Mouse (Mus musculus) kidney, embryonic 14.5 days (tissue): ENCODE measurements around the gene Vps11. TPM values are rescaled to one million over a fixed set of nuclear protein-coding genes. Genes with fewer than 3 reads are reported as not detected.

Source experiments
- ATAC-seq: fragments of 200-750 bp; cut with Nextera tagmentation; 2 replicates; pipeline ENCODE4 v1.8.0; 2017; ENCODE audit warnings: moderate number of reproducible peaks, mild to moderate bottlenecking, moderate TSS enrichment, moderate library complexity; ENCODE audit not compliant: low FRiP score, low TSS enrichment
- H3K27ac ChIP-seq: fragments of 300-500 bp; sonication (generic); 2 replicates; pipeline ENCODE4 v1.5.1; 2014; ENCODE audit warnings: low read depth, mild to moderate bottlenecking, low read length, moderate library complexity, mixed read lengths
- H3K27me3 ChIP-seq: fragments of 300-500 bp; sonication (generic); 2 replicates; pipeline ENCODE4 v1.6.1; 2014; ENCODE audit warnings: mild to moderate bottlenecking, low read length; ENCODE audit not compliant: control insufficient read depth, insufficient read depth
- H3K36me3 ChIP-seq: fragments of 300-500 bp; sonication (generic); 2 replicates; pipeline ENCODE4 v1.6.1; 2014; ENCODE audit warnings: low read length, mixed read lengths; ENCODE audit not compliant: control insufficient read depth, insufficient read depth
- H3K4me1 ChIP-seq: fragments of 300-500 bp; sonication (generic); 2 replicates; pipeline ENCODE4 v1.6.1; 2014; ENCODE audit warnings: low read length, mixed read lengths; ENCODE audit not compliant: control insufficient read depth, insufficient read depth
- H3K4me2 ChIP-seq: fragments of 300-500 bp; sonication (generic); replicated peaks from 2 replicates; pipeline ENCODE4 v1.6.1; 2014; ENCODE audit warnings: low read depth, mild to moderate bottlenecking, low read length
- H3K4me3 ChIP-seq: fragments of 300-500 bp; sonication (generic); 2 replicates; pipeline ENCODE4 v1.5.1; 2014; ENCODE audit warnings: mild to moderate bottlenecking, low read length
- H3K9ac ChIP-seq: fragments of 300-500 bp; sonication (generic); 2 replicates; pipeline ENCODE4 v1.6.1; 2014; ENCODE audit warnings: low read depth, mild to moderate bottlenecking, low read length, moderate library complexity
- H3K9me3 ChIP-seq: fragments of 300-500 bp; sonication (generic); 2 replicates; pipeline ENCODE4 v1.6.1; 2016; ENCODE audit warnings: low read length; ENCODE audit not compliant: control insufficient read depth
- WGBS: fragments of 180-500 bp; shearing (Covaris S2); extraction: QIAGEN DNeasy Blood & Tissue Kit; methylation state at CpG from one replicate; pipeline ENCODE4 v1.1.7; 2014; 5-methylcytosine and 5-hydroxymethylcytosine counted together
- polyA plus RNA-seq: library from polyadenylated mRNA; unstranded; fragments of >200 nt; fragmentation: Nextera tagmentation; extraction: Ambion mirVana; gene quantifications from 2 replicates; pipeline ENCODE4 v1.2.1, GENCODE M21; 2014

Gene Vps11
- polyA plus RNA-seq, 1 experiment from 2014 or later, result 28.1 TPM

DNA sequence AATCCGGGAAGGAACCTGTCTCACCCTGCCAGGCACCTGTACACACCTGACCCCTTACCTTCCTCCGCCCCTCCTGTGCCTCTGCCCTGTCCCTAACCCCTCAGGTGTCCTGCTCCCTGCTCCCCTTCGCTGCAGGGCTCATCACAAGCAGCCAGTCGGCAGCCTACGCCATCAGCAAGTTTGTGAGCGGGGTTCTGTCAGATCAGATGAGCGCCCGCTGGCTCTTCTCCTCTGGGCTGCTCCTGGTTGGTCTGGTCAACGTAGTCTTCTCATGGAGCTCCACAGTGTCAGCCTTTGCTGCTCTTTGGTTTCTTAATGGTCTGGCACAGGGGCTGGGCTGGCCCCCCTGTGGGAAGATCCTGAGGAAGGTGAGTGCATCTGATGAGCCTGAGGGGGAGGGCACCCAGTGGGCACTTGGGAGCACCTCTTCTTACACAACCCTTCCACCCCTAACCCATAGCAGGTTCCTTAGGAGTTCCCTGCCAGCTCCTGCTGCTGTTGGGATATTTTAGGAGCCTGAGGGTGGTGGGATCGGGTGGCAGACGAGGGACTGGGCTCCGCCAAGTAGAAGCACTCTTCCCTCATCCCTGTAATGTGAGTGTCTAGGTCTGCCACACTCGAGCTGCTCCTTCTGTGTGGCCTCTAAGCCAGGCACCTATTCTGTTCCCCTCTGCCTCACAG is 37.8 kb upstream of the Vps11 start:
- H3K9ac ChIP-seq, result 0 out of 2 replicates have a peak overlapping the region, but pooled peaks have one; percentile 76
- H3K4me3 ChIP-seq, result peak overlapping the region; percentile 68
- no peaks in the 10 kb centered on the region for H3K27me3 ChIP-seq
- H3K4me2 ChIP-seq, result peak overlapping the region; percentile 96
- ATAC-seq, result no peak
- peaks cover 11% of the 10 kb centered on the region for H3K4me1 ChIP-seq
- H3K36me3 ChIP-seq, result peaks cover 40% of the 10 kb centered on the region
- no peaks in the 10 kb centered on the region for H3K9me3 ChIP-seq
- 71% methylated on average over 13 of the region's 13 CpGs for WGBS
- H3K27ac ChIP-seq, result no peak overlapping the region

DNA sequence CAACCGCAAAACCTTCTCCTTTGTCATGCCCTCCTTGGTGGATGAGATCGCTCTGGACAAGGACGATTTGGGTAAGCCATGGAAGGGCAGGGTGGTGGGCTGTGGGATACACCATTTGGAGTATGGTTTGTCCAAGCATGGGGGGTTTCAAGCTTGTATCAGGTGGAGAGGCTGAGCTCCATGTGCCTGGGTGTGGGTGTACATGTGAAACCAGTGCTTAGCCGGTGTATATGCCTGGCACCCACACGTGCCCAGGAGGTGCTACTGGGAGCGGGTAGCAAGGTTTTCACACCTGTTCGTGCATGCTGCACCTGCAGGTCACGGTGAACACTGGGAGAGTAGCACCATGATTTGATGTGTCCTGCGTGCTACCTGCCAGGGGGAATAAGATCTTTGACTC is 37.1 kb upstream of the Vps11 start:
- H3K27me3 ChIP-seq, result no peaks in the 10 kb centered on the region
- 73% methylated on average over 9 of the region's 9 CpGs for WGBS
- H3K27ac ChIP-seq, result peak overlapping the region; percentile 89; the same call in 1 of the 2 replicates
- no peak for ATAC-seq
- H3K4me1 ChIP-seq, result peaks cover 11% of the 10 kb centered on the region
- peak overlapping the region; percentile 96 for H3K4me2 ChIP-seq
- H3K4me3 ChIP-seq, result peak overlapping the region; percentile 68
- H3K36me3 ChIP-seq, result peaks cover 33% of the 10 kb centered on the region
- H3K9ac ChIP-seq, result peak overlapping the region; percentile 76; the same call in 1 of the 2 replicates
- H3K9me3 ChIP-seq, result no peaks in the 10 kb centered on the region

- peak; percentile 5; the same call in 1 of the 2 replicates for ATAC-seq
- H3K9ac ChIP-seq, result peak overlapping the region; percentile 76; the same call in 1 of the 2 replicates
Observed at GRCm38 (mm10) chr9:44398087-44398486, 36.6 kb upstream of the Vps11 start.

DNA sequence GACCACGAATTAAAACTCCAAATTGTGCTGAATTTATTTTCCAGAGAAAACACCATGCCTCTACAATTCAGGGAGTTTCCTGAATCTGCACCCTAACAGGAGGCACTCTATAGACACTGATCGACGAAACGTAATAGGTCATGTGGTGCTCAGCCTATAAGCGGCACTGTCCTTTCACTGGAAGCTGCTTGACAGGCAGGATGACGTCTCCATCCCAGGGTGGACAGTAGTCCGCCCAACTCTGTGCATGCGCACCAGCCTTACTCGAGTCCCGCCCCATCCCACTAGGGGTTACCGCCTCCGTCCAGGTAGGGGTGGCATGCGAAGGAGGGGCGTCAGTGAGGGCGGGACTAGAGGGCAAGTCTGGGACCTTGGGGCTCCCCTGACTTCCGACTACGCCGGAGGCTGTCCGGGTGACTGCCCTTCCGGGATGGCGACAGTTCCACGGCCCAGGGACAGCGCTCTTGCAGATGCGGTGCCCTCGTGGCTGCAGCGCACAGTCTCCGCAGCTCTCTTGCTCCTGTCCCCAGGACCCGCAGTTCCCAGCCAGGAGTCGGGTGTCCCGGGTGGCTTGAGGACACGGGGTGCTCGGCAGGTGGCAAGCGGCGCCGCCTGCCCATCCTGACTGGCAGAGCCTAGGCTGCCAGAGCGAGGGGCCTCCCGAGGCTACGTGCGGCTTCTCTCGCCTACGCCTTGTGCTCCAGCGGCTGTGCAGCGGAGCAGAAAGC is 35.4 kb upstream of the Vps11 start, which contains the start of gene Slc37a4:
Slc37a4 (plus strand) TSS at position 169 of the 728 bp plus-strand sequence.
- under 1% methylated on average over 43 of the region's 43 CpGs for WGBS
- Histone ChIP-seq H3K4me1 (peaks cover 11% of the 10 kb centered on the region), H3K4me3 (peak within 1 kb of the TSS; percentile 68), H3K36me3 (peaks cover 23% of the 10 kb centered on the region), H3K27ac (peak within 1 kb of the TSS; percentile 89), H3K4me2 (peak within 1 kb of the TSS; percentile 96), H3K9me3 (no peaks in the 10 kb centered on the region), H3K27me3 (no peaks in the 10 kb centered on the region), H3K9ac (peak within 1 kb of the TSS; percentile 76)
- peak; percentile 98 for ATAC-seq

More at GRCm38 (mm10) chr9:44398087-44398486, 36.6 kb upstream of the Vps11 start:
- H3K27me3 ChIP-seq, result no peaks in the 10 kb centered on the region
- 8% methylated on average over 4 of the region's 4 CpGs for WGBS
- peak overlapping the region; percentile 68 for H3K4me3 ChIP-seq
- peak overlapping the region; percentile 96 for H3K4me2 ChIP-seq
- H3K27ac ChIP-seq, result peak overlapping the region; percentile 89; the same call in 1 of the 2 replicates
- no peaks in the 10 kb centered on the region for H3K9me3 ChIP-seq
- peaks cover 28% of the 10 kb centered on the region for H3K36me3 ChIP-seq
- H3K4me1 ChIP-seq, result peaks cover 11% of the 10 kb centered on the region

GRCm38 (mm10) chr9:44391466-44391865 is 30.0 kb upstream of the Vps11 start:
- no peak overlapping the region for H3K4me2 ChIP-seq
- 46% methylated on average over 4 of the region's 4 CpGs for WGBS
- peaks cover 56% of the 10 kb centered on the region for H3K36me3 ChIP-seq
- H3K9me3 ChIP-seq, result no peaks in the 10 kb centered on the region
- no peak overlapping the region for H3K4me3 ChIP-seq
- no peaks in the 10 kb centered on the region for H3K27me3 ChIP-seq
- peak; percentile 43; the same call in 1 of the 2 replicates for ATAC-seq
- no peak overlapping the region for H3K27ac ChIP-seq
- H3K9ac ChIP-seq, result no peak overlapping the region
- H3K4me1 ChIP-seq, result no peaks in the 10 kb centered on the region; the same call in 1 of the 2 replicates

DNA sequence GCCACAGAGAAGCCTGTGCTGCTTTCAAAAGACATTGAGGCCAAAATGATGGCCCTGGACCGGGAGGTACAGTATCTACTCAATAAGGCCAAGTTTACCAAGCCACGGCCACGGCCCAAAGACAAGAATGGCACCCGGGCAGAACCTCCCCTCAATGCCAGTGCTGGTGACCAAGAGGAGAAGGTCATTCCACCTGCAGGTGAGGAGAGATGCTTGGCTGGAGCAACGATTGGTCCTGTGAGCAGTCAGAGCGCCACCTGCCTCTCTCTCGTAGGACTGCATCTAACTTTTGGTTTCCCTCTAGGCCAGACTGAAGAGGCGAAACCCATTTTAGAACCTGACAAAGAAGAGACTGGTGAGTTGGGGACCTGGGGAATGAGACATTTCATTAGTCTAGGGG is 27.8 kb upstream of the Vps11 start:
- Histone ChIP-seq H3K4me3 (no peak overlapping the region), H3K4me1 (no peaks in the 10 kb centered on the region), H3K4me2 (no peak overlapping the region), H3K27me3 (no peaks in the 10 kb centered on the region), H3K36me3 (peaks cover 78% of the 10 kb centered on the region), H3K9me3 (no peaks in the 10 kb centered on the region), H3K27ac (no peak overlapping the region), H3K9ac (no peak overlapping the region)
- ATAC-seq, result no peak
- 63% methylated on average over 8 of the region's 8 CpGs for WGBS

GRCm38 (mm10) chr9:44387221-44387620 is 25.8 kb upstream of the Vps11 start:
- H3K4me1 ChIP-seq, result no peaks in the 10 kb centered on the region
- no peak overlapping the region for H3K27ac ChIP-seq
- no peak overlapping the region for H3K4me3 ChIP-seq
- H3K9ac ChIP-seq, result no peak overlapping the region
- peaks cover 95% of the 10 kb centered on the region for H3K36me3 ChIP-seq
- no peak for ATAC-seq
- H3K27me3 ChIP-seq, result no peaks in the 10 kb centered on the region
- no peaks in the 10 kb centered on the region for H3K9me3 ChIP-seq
- WGBS, result 87% methylated on average over 3 of the region's 3 CpGs
- H3K4me2 ChIP-seq, result no peak overlapping the region

DNA sequence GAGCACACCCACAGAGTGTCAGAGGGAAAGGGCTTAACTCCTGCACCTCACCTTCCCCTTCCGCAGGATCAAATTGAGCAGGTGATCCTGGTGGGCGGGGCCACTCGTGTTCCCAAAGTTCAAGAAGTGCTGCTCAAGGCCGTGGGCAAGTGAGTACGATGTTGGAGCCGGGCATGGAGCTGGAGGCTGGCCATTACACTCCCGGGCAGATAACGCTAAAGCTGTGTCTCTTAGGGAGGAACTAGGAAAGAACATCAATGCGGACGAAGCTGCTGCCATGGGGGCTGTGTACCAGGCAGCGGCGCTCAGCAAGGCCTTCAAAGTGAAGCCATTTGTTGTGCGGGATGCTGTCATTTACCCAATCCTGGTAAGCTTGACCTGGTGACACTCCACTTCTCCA is 23.1 kb upstream of the Vps11 start:
- no peak overlapping the region for H3K4me3 ChIP-seq
- H3K36me3 ChIP-seq, result peaks cover 90% of the 10 kb centered on the region
- no peak for ATAC-seq
- H3K4me2 ChIP-seq, result no peak overlapping the region
- H3K4me1 ChIP-seq, result peaks cover 11% of the 10 kb centered on the region; the same call in 1 of the 2 replicates
- H3K27me3 ChIP-seq, result no peaks in the 10 kb centered on the region
- no peaks in the 10 kb centered on the region for H3K9me3 ChIP-seq
- no peak overlapping the region for H3K9ac ChIP-seq
- 95% methylated on average over 13 of the region's 13 CpGs for WGBS
- H3K27ac ChIP-seq, result no peak overlapping the region

GRCm38 (mm10) chr9:44379862-44380261 is 18.4 kb upstream of the Vps11 start:
- Histone ChIP-seq H3K4me2 (peak overlapping the region; percentile 76), H3K36me3 (peaks cover 43% of the 10 kb centered on the region), H3K9me3 (no peaks in the 10 kb centered on the region), H3K9ac (peak overlapping the region; percentile 84), H3K4me1 (peaks cover 16% of the 10 kb centered on the region; the same call in 1 of the 2 replicates), H3K27me3 (no peaks in the 10 kb centered on the region), H3K27ac (peak overlapping the region; percentile 76), H3K4me3 (peak overlapping the region; percentile 69)
- peak; percentile 42 for ATAC-seq
- 6% methylated on average over 15 of the region's 15 CpGs for WGBS
